Mouse (Mus musculus): Measurements from ENCODE around the gene Smarcb1. TPM values are rescaled to one million over a fixed set of nuclear protein-coding genes. Genes with fewer than 3 reads are reported as not detected.

Gene Smarcb1
- total RNA-seq (2023): 28.9 and 30.1 TPM in 2 replicates

DNA sequence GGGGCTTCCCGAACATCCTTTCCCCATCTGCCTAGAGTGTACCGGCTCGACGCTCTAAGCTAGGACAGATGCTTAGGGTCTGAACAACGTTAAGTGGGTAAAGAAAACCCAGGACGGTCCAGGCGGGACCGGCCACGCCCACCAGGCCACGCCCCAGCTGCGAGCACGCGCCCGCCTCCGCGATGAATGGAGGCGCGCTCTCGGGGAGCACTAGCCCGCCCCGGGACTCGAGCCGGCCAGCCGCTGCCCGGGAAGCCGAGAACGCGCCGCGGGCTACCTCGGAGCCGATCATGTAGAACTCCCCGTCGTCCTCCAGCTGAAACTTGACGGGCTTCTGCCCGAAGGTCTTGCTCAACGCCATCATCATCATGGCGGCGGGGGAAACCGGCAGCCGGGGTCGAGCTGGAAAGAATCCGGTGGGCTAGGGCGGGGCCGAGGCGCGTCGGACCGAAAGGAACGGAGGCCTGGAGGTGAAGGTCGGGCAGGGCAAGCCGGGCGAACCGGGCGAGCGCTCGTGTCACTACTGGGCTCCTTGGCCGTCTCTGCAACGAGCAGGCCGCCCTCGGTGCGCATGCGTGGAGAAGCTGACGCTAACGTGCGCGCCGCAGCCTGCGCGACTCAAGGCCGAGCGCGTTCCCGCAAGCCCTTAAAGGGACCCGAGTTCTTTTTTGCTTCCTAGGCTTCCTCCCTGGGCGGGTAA lies at the start of gene Smarcb1:
Smarcb1 (minus strand) TSS at position 592 of the 700 bp plus-strand sequence.

GRCm38 (mm10) chr10:75954381-75954811 lies 33.0 kb upstream of the Smarcb1 start, which contains the start of gene Gm5134:
TSS of gene Gm5134 (plus strand) at chr10:75954514.

DNA sequence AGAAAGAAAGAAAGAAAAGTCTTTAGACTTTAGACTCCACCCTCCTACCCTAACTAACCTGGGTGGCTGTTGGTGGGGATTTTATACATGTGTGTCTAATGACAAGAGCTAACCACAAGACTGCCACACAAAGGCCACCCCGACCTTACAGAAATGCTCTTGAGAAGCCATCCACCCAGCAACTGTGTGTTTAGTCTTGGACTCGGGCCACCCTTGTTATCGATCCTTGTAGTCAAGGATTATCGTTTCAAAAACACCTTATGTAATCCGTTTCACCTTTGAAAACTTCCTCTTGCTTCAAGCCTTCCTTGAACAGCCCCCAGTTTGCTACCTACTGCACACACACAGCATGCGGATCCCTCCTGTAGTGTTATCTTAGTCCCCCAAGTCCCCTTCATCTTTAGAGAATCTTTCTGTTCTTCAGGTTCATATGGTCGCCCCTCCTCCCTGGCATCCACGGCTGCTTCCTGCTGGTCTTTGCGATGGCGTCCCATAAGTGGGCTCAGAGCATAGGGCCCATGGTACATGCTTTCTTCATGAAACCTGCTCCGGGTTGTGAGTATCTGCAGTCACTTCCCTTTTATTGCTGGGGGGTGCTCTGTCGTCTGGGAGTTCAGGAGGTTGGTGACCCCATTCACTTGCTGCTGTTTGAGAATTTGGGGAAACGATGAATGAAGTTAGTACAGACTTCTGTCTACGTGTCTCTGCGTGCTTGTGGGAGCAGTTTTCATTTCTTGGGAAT lies 21.5 kb upstream of the Smarcb1 start, which contains the start of gene Vpreb3:
Vpreb3 (plus strand) TSS at position 322 of the 742 bp plus-strand sequence.

DNA sequence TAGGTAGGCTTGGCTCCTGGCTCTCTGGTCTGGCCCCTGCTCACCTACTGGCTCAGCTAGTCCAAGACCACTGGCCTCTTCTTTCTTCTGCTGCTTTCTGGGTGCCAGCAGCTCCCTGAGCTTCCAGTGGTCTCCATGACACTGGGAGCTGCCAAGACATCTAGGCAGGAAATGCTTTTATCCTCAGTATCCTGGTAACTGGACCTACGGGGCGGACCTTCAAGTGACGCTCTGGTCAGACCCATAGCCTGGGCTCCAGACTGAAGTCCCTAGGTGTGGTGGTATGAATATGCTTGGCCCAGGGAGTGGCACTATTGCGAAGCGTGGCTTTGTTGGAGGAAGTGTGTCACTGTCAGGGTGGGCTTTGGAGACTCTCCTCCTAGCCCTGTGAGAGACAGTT lies 19.1 kb upstream of the Smarcb1 start, which contains the start of gene Gm867:
Gm867 (minus strand) TSS at position 153 of the 400 bp plus-strand sequence.

GRCm38 (mm10) chr10:75935680-75936541 lies 14.5 kb upstream of the Smarcb1 start, which contains the start of gene Mmp11:
TSS of gene Mmp11 (minus strand) at chr10:75936496.

GRCm38 (mm10) chr10:75932891-75933290 lies 11.5 kb upstream of the Smarcb1 start, which contains the start of gene Chchd10:
TSS of gene Chchd10 (plus strand) at chr10:75933130.

DNA sequence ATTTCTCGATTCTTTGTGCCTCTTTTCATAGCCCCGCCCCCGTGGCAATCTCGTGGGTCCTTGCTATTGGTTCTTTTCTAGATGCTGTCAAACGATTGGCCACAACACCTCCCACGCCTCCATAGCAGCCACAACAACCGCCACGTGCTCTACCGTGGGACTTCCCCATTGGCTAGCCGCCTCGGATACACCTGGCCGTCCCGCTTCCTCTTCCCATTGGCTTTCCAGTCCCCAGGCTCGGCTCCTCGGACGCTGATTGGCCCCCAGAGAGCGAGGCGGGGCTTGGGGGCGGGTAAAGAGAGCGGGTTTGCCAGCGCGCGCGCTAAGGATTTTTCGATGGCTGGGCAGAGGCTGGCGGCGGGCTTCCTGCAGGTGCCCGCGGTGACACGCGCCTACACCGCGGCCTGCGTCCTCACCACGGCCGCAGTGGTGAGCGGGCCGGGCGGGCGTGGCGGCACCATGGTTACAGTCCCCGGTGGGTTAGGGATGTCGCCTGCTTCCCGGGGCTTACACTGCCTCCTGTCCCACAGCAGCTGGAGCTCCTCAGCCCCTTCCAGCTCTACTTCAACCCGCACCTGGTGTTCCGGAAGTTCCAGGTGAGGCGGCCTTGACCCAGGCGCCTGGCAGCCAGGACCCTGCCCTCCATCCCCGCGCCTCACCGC lies 28.2 kb downstream of the Smarcb1 start, which contains the start of gene Derl3:
Derl3 (plus strand) TSS at position 325 of the 662 bp plus-strand sequence.

DNA sequence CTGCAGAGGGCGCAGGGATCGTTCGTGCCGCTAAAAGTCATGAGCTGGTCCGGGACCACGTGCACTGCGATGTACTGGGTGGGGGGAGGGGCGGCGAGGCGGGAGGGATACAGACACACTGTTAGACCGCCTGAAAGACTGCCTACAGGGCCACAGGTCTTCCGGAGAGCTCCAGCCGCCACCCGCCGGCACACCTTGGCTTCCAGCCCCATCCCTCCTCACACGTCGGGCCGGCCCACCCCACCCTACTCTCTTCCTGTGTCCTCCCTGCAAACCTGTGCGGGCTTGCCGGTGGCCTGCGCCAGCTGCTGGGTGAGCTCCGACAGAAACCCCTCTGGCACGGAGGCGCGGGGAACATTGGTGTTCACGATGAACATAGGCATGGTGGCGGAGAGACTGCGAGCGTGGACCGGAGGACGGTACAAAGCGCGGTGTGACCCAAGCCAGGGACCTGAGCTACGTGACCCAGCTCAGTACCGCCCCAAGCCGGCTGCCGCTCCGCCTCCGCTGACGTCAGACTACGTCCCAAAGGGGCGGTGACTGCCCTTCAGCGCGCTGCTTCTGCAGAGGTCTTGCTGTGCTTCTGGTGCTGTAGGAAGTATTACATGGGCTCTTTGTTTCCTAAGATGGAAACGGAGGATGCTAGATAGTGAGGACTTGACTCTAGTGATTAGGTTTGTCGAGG lies 61.5 kb downstream of the Smarcb1 start, which contains the start of gene Mif:
Mif (minus strand) TSS at position 455 of the 685 bp plus-strand sequence.

Other genes with a start within 250 kb of the Smarcb1 start
- gene Cabin1, start 157.3 kb downstream of the Smarcb1 start, total RNA-seq (2023): 43.4 and 62.8 TPM in 2 replicates
- gene Ddt, start 148.2 kb downstream of the Smarcb1 start, total RNA-seq (2023): 8.1 and 10.5 TPM in 2 replicates
- not detected in 2 replicates for gene Gm20441, start 140.7 kb downstream of the Smarcb1 start, total RNA-seq (2023)
- 2.7 and 3.1 TPM in 2 replicates for gene Gstt3, start 140.2 kb downstream of the Smarcb1 start, total RNA-seq (2023)
- not detected in 2 replicates for gene Gstt1, start 123.0 kb downstream of the Smarcb1 start, total RNA-seq (2023)
- not detected in 2 replicates for gene Gstt4, start 99.1 kb downstream of the Smarcb1 start, total RNA-seq (2023)
- 3.7 and 5.0 TPM in 2 replicates for gene Gstt2, start 84.2 kb downstream of the Smarcb1 start, total RNA-seq (2023)
- gene Mif, start 61.4 kb downstream of the Smarcb1 start, total RNA-seq (2023): 40.2 and 55.7 TPM in 2 replicates
- gene Derl3, start 28.2 kb downstream of the Smarcb1 start, total RNA-seq (2023): 1.5 and 1.6 TPM in 2 replicates
- gene Chchd10, start 11.5 kb upstream of the Smarcb1 start, total RNA-seq (2023): 2.7 and 6.3 TPM in 2 replicates
- not detected in 2 replicates for gene Mmp11, start 14.9 kb upstream of the Smarcb1 start, total RNA-seq (2023)
- not detected in 2 replicates for gene Gm867, start 19.1 kb upstream of the Smarcb1 start, total RNA-seq (2023)
- gene Vpreb3, start 21.4 kb upstream of the Smarcb1 start, total RNA-seq (2023): 1.9 and 9.3 TPM in 2 replicates
- not detected in 2 replicates for gene Gm5134, start 32.9 kb upstream of the Smarcb1 start, total RNA-seq (2023)
- gene Zfp280b, start 111.0 kb upstream of the Smarcb1 start, total RNA-seq (2023): 3.1 and 4.4 TPM in 2 replicates
- not detected in 2 replicates for gene Slc5a4b, start 189.3 kb upstream of the Smarcb1 start, total RNA-seq (2023)
- not detected in 2 replicates for gene Slc5a4a, start 225.8 kb upstream of the Smarcb1 start, total RNA-seq (2023)